Mouse (Mus musculus) embryonic facial prominence, embryonic 11.5 days (tissue): ENCODE measurements around the gene Ascc2. TPM values are rescaled to one million over a fixed set of nuclear protein-coding genes. Genes with fewer than 3 reads are reported as not detected.

Experiments used
- ATAC-seq: fragments of 200-750 bp; cut with Nextera tagmentation; replicated peaks from 2 replicates; pipeline ENCODE4 v1.8.0; 2017; ENCODE audit warnings: low read depth; ENCODE audit not compliant: insufficient number of reproducible peaks, low FRiP score, low TSS enrichment
- DNase-seq: peaks from one replicate; pipeline ENCODE4 v3.0.0-alpha.2; 2015; ENCODE audit warnings: low spot score
- H3K27ac ChIP-seq: fragments of 300-500 bp; sonication (generic); replicated peaks from 2 replicates; pipeline ENCODE4 v1.5.1; 2014; ENCODE audit warnings: mild to moderate bottlenecking, low read depth, low read length, control low read depth
- H3K27me3 ChIP-seq: fragments of 300-500 bp; sonication (generic); 2 replicates; pipeline ENCODE4 v1.6.1; 2014; ENCODE audit warnings: mild to moderate bottlenecking, low read length, moderate library complexity, mixed read lengths; ENCODE audit not compliant: control insufficient read depth, insufficient read depth
- H3K36me3 ChIP-seq: fragments of 300-500 bp; sonication (generic); replicated peaks from 2 replicates; pipeline ENCODE4 v1.6.1; 2014; ENCODE audit warnings: low read depth, mild to moderate bottlenecking, low read length, moderate library complexity, mixed read lengths; ENCODE audit not compliant: control insufficient read depth, insufficient read depth
- H3K4me1 ChIP-seq: fragments of 300-500 bp; sonication (generic); 2 replicates; pipeline ENCODE4 v1.6.1; 2014; ENCODE audit warnings: low read length, mixed read lengths; ENCODE audit not compliant: control insufficient read depth, insufficient read depth
- H3K4me2 ChIP-seq: fragments of 300-500 bp; sonication (generic); 2 replicates; pipeline ENCODE4 v1.6.1; 2014; ENCODE audit warnings: low read depth, mild to moderate bottlenecking, control low read depth, low read length, moderate library complexity
- H3K4me3 ChIP-seq: fragments of 300-500 bp; sonication (generic); 2 replicates; pipeline ENCODE4 v1.5.1; 2014; ENCODE audit warnings: low read depth, low read length, control low read depth
- H3K9ac ChIP-seq: fragments of 300-500 bp; sonication (generic); replicated peaks from 2 replicates; pipeline ENCODE4 v1.6.1; 2014; ENCODE audit warnings: mild to moderate bottlenecking, control low read depth, low read length
- H3K9me3 ChIP-seq: fragments of 300-500 bp; sonication (generic); replicated peaks from 2 replicates; pipeline ENCODE4 v1.6.1; 2016; ENCODE audit warnings: mild to moderate bottlenecking, low read length, inconsistent platforms, mixed read lengths; ENCODE audit not compliant: control insufficient read depth
- WGBS: fragments of 180-500 bp; shearing (Covaris S2); extraction: QIAGEN DNeasy Blood & Tissue Kit; methylation state at CpG from one replicate; pipeline ENCODE4 v1.1.7; 2014; 5-methylcytosine and 5-hydroxymethylcytosine counted together
- polyA plus RNA-seq: library from polyadenylated mRNA; unstranded; fragments of >200 nt; fragmentation: Nextera tagmentation; extraction: Ambion mirVana; gene quantifications from 2 replicates; pipeline ENCODE4 v1.2.1, GENCODE M21; 2014

Ascc2 gene
- polyA plus RNA-seq, 1 experiment from 2014 or later, result 37.0 TPM

- ATAC-seq (no peak), DNase-seq (no peak)
- H3K9me3 ChIP-seq, result no peaks in the 10 kb centered on the region
- 83% methylated on average over 4 of the region's 4 CpGs for WGBS
- no peak overlapping the region for H3K4me3 ChIP-seq
- H3K36me3 ChIP-seq, result no peaks in the 10 kb centered on the region
- no peaks in the 10 kb centered on the region for H3K4me1 ChIP-seq
- no peaks in the 10 kb centered on the region for H3K27me3 ChIP-seq
- no peak overlapping the region for H3K4me2 ChIP-seq
- H3K9ac ChIP-seq, result no peak overlapping the region
- H3K27ac ChIP-seq, result no peak overlapping the region
Measured at GRCm38 (mm10) chr11:4621866-4622265, 15.7 kb upstream of the Ascc2 start.

DNA sequence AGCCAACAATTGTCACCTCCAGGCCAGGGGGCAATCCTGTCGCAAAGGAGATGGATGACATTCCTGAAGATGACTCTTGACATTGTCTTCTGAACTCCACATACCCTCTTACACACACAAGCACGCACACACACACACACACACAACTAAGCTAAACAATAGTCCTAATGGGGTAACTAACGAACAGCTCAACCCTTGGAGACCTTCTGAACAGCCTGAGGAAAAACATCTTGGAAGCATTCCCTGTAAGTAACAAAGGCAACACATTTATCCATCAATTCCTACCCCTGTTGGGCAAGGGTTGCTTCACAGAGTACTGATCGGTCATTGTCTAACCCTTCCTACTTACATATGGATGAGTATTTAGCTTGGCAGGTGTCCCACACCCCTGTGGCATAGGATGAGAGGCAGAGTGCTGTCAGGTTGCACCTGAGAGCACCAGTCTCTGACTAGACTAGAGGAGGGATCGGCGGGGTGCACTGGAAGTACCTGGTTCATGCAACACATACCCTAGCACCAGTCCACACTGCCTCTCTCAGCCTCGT lies 15.0 kb upstream of the Ascc2 start:
- H3K4me1 ChIP-seq, result no peaks in the 10 kb centered on the region
- 67% methylated on average over 7 of the region's 7 CpGs for WGBS
- H3K9ac ChIP-seq, result no peak overlapping the region
- H3K4me2 ChIP-seq, result no peak overlapping the region
- DNase-seq, result no peak
- H3K9me3 ChIP-seq, result no peaks in the 10 kb centered on the region
- no peaks in the 10 kb centered on the region for H3K36me3 ChIP-seq
- ATAC-seq, result no peak
- no peak overlapping the region for H3K4me3 ChIP-seq
- no peak overlapping the region for H3K27ac ChIP-seq
- no peaks in the 10 kb centered on the region for H3K27me3 ChIP-seq

DNA sequence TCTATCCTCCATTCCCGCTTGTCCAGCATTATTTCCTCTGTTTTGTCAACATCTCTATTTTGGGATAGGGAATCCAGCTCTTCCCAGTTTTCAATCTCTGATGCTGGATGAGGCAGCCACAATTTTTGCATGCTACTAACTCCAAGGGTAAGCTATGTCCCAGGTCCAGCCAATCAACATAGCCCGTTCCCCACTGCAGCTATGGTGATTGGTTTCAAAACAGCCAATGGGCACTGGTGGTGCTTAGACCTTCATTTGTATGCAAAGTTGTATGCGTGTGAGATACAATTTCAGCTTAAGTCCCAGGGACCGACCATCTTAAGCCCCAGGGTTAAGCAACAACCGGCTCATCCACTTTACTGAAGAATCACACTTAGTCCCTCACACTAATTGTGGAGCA lies 14.6 kb upstream of the Ascc2 start:
- Histone ChIP-seq H3K4me1 (no peaks in the 10 kb centered on the region), H3K9ac (no peak overlapping the region), H3K4me2 (no peak overlapping the region), H3K4me3 (no peak overlapping the region), H3K27ac (no peak overlapping the region), H3K9me3 (no peaks in the 10 kb centered on the region), H3K36me3 (no peaks in the 10 kb centered on the region), H3K27me3 (no peaks in the 10 kb centered on the region)
- DNase-seq (peak; percentile 21), ATAC-seq (no peak)
- WGBS, result 69% methylated on average over 5 of the region's 5 CpGs

DNA sequence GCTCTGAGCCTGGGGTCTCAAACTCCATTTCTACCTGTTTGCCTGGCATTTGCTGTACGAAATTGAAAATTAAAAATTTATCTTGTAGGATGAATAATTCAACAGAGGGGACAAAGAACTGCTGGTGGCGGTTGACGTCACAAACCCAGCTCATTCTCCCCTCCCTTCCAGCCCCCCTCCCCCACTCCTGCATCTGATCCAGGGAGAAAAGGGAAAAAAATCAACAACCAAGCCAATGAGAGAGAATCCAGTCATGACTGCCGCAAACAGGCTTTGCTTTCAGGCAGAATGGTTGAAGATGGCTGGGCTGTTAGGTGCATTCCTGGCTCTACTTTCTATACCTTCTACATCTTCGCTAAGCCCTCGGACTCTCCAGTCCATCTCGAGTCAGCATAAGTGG lies 11.6 kb upstream of the Ascc2 start:
- H3K4me3 ChIP-seq, result no peak overlapping the region
- H3K27ac ChIP-seq, result no peak overlapping the region
- H3K27me3 ChIP-seq, result no peaks in the 10 kb centered on the region; the same call in 1 of the 2 replicates
- no peaks in the 10 kb centered on the region for H3K4me1 ChIP-seq
- no peaks in the 10 kb centered on the region for H3K36me3 ChIP-seq
- H3K9me3 ChIP-seq, result no peaks in the 10 kb centered on the region
- no peak overlapping the region for H3K9ac ChIP-seq
- 76% methylated on average over 7 of the region's 7 CpGs for WGBS
- DNase-seq, result no peak
- ATAC-seq, result no peak
- H3K4me2 ChIP-seq, result no peak overlapping the region

DNA sequence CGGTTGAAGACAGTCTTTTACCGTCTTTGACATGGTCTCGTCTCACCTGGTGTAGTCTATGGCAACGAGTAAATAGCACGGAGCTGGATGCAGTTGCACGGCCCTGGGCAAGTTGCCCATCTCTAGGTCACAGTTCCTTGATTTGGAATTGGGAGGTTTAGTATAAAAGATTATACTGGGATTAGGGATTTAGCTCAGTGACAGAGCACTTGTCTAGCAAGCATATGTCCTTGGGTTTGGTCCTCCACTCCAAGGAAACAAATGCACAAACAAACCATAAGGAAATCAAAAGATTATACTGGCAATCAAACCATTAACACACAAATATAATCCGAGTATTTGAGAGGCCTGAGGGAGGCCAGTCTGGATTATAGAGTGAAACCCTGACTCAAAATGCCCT lies 9.9 kb upstream of the Ascc2 start:
- WGBS, result 87% methylated on average over 7 of the region's 7 CpGs
- no peaks in the 10 kb centered on the region for H3K4me1 ChIP-seq
- ATAC-seq, result no peak

DNA sequence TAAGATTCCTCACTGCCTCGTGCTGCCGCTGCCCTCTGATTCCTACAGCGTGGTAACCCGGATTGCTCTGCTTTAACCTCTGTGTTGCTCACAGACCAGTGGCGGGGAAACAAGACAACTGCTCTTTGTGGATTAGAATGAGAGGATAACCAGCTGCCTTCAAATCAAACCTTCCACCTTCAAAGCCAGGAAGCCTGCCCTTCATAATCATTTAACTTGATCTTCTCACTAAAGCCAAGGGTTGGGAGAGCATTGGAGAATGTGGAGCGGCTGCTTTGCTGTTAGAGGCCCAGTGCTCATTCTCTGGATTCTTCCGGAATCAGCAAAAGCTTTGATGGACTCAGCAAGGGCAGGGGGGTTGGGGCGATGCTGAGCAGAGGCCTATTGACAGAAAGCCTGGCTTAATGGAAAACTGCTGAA lies 7.7 kb upstream of the Ascc2 start:
- H3K9ac ChIP-seq, result no peak overlapping the region
- no peaks in the 10 kb centered on the region for H3K9me3 ChIP-seq
- H3K4me1 ChIP-seq, result no peaks in the 10 kb centered on the region
- H3K4me3 ChIP-seq, result no peak overlapping the region
- DNase-seq (peak; percentile 52), ATAC-seq (no peak)
- no peaks in the 10 kb centered on the region; the same call in 1 of the 2 replicates for H3K27me3 ChIP-seq
- H3K4me2 ChIP-seq, result no peak overlapping the region
- WGBS, result 16% methylated on average over 8 of the region's 8 CpGs
- H3K27ac ChIP-seq, result no peak overlapping the region; the same call in 1 of the 2 replicates
- no peaks in the 10 kb centered on the region for H3K36me3 ChIP-seq

More for the DNA sequence above, 9.9 kb upstream of the Ascc2 start:
- Histone ChIP-seq H3K9ac (no peak overlapping the region), H3K9me3 (no peaks in the 10 kb centered on the region), H3K27ac (no peak overlapping the region), H3K27me3 (no peaks in the 10 kb centered on the region; the same call in 1 of the 2 replicates), H3K4me3 (no peak overlapping the region), H3K4me2 (no peak overlapping the region), H3K36me3 (no peaks in the 10 kb centered on the region)
- no peak for DNase-seq

GRCm38 (mm10) chr11:4633420-4633819 lies 4.1 kb upstream of the Ascc2 start:
- DNase-seq, result no peak
- Histone ChIP-seq H3K27ac (no peak overlapping the region), H3K4me1 (no peaks in the 10 kb centered on the region), H3K9me3 (no peaks in the 10 kb centered on the region), H3K36me3 (no peaks in the 10 kb centered on the region), H3K27me3 (no peaks in the 10 kb centered on the region; the same call in 1 of the 2 replicates), H3K4me3 (no peak overlapping the region), H3K4me2 (no peak overlapping the region), H3K9ac (no peak overlapping the region)
- no peak for ATAC-seq
- WGBS, result 33% methylated on average over 2 of the region's 2 CpGs

GRCm38 (mm10) chr11:4634395-4634794 lies 3.2 kb upstream of the Ascc2 start:
- no peak for ATAC-seq

More at GRCm38 (mm10) chr11:4634395-4634794, 3.2 kb upstream of the Ascc2 start:
- no peak overlapping the region for H3K9ac ChIP-seq
- no peaks in the 10 kb centered on the region for H3K36me3 ChIP-seq
- no peak for DNase-seq
- H3K4me3 ChIP-seq, result no peak overlapping the region
- no peaks in the 10 kb centered on the region for H3K9me3 ChIP-seq
- WGBS, result 74% methylated on average over 5 of the region's 5 CpGs
- no peak overlapping the region for H3K4me2 ChIP-seq
- no peaks in the 10 kb centered on the region for H3K4me1 ChIP-seq
- H3K27me3 ChIP-seq, result no peaks in the 10 kb centered on the region; the same call in 1 of the 2 replicates
- H3K27ac ChIP-seq, result no peak overlapping the region
